Mouse (Mus musculus): ENCODE data around the gene Kirrel3. TPM values are rescaled to one million over a fixed set of nuclear protein-coding genes. Genes with fewer than 3 reads are reported as not detected.
A peak's percentile ranks its signal among the peaks of the same experiment; 100 is the strongest.

Gene Kirrel3
- total RNA-seq, 2 experiments from 2014 or later = 0.88 to 1.1 TPM

DNA sequence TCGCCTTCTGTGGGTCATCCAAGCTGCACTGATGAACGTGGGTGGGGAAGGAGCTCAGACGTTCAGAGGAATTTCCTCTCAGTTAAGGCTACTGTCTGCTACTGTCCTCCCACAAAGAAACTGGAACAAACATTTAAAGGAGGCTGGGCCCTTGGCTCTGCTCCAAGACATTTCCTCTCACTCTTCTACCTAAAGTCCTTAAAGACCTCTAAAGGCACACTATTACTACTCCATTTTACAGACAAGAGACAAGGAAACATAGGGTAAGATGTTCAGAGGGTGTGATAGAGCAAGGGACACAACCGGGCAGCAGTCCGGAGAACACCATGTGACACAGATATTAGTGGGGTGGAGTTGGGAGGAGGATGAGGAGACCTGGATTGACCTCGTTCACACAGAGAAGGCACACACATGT is 541.2 kb downstream of the Kirrel3 start:
- DNase-seq = no peak
- intact Hi-C loops (cut with DNase I; ENCODE audit: low total_unique reads) = no loop called here

DNA sequence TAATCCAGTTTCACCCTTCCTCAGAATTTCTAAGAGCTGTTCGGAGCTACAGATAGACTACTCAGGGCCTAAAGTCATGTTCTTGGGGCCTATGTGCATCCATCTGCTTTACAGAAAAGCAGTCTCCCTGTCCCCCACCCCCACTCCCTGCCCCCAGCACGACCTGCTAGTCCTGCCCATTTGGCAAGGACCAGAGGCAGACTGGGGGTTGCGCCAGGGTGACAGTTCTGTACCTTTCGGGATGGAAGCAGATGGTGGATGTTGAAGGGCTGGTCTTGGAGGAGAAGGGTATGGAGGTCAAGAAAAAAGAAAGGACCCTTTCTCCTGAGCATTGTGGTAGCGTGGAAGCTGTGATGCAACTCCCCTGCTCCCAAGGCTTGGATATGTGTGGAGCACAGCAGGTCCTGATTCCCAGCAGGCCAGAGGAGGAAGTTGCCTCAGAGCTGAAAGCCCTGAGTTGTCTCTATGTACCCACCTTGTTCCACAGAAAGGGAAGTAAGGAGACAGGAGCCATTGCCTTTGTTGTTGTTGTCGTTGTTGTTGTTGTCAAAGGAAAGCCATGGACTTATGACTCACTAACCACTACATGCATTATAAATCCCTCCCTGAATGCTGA is 541.8 kb downstream of the Kirrel3 start:
- intact Hi-C loops (cut with DNase I; ENCODE audit: low total_unique reads) = no loop called here
- DNase-seq = no peak

- peak; percentile 51 for DNase-seq
- intact Hi-C loops (cut with DNase I; ENCODE audit: low total_unique reads) = loop anchor here (5.0 kb wide), 1 partner anchor 136 kb away; no protein-coding TSS in a partner anchor
Observed at GRCm38 (mm10) chr9:35030823-35031222, 545.1 kb downstream of the Kirrel3 start.

GRCm38 (mm10) chr9:35032457-35032856 is 546.8 kb downstream of the Kirrel3 start:
- DNase-seq = no peak
- intact Hi-C loops (cut with DNase I; ENCODE audit: low total_unique reads) = loop anchor here (5.0 kb wide), 1 partner anchor 135 kb away; no protein-coding TSS in a partner anchor

DNA sequence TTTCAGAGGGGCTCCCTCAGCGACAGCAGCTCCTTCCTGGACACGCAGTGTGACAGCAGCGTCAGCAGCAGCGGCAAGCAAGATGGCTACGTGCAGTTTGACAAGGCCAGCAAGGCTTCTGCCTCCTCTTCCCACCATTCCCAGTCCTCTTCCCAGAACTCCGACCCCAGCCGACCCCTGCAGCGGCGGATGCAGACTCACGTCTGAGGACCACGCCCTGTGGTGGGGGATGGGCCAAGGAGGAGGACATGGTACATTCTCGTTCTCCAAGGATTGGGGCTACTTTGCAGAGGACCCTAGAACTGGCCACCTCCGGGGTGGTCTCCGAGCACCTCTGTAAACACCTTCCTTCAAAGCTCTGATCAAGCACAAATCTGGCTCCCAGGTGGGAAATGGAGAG is 549.4 kb downstream of the Kirrel3 start:
- intact Hi-C loops (cut with DNase I; ENCODE audit: low total_unique reads) = no loop called here
- no peak for DNase-seq

GRCm38 (mm10) chr9:35038922-35039586 is 553.4 kb downstream of the Kirrel3 start:
- intact Hi-C loops (cut with DNase I; ENCODE audit: low total_unique reads) = no loop called here
- no peak for DNase-seq

GRCm38 (mm10) chr9:35039846-35040245 is 554.2 kb downstream of the Kirrel3 start:
- intact Hi-C loops (cut with DNase I; ENCODE audit: low total_unique reads) = no loop called here
- no peak for DNase-seq

- intact Hi-C loops (cut with DNase I; ENCODE audit: low total_unique reads) = no loop called here
- DNase-seq = peak; percentile 43
Observed at GRCm38 (mm10) chr9:35041493-35041892, 555.8 kb downstream of the Kirrel3 start.

GRCm38 (mm10) chr9:35043619-35044018 is 557.9 kb downstream of the Kirrel3 start:
- intact Hi-C loops (cut with DNase I; ENCODE audit: low total_unique reads) = no loop called here
- peak; percentile 3 for DNase-seq

GRCm38 (mm10) chr9:35044458-35044857 is 558.8 kb downstream of the Kirrel3 start:
- intact Hi-C loops (cut with DNase I; ENCODE audit: low total_unique reads) = no loop called here
- DNase-seq = peak; percentile 60

DNA sequence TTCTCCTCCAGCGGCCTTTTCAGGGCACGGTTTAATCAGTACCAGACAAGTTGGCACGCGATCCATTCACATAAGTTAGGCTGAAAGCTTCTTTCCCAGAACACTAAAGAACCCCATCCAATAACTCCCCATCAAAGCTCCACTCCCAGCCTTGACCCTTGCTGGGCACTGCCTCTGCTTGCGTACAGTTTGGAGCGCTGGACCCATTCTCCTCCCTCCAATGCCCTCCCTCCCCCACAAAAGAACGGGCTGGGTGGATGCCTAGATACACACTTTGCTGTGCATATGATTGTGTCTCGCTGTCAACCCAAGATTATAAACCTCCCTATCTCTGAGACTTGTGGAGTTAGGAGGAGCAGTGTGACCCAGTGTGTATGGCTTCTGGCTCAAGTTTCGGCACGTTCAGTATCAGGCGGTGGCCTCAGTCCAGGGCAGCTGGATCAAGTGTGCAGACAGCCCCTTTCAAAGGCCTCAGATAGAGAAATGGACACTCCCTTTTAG is 559.4 kb downstream of the Kirrel3 start:
- intact Hi-C loops (cut with DNase I; ENCODE audit: low total_unique reads) = no loop called here
- DNase-seq = peak; percentile 63

DNA sequence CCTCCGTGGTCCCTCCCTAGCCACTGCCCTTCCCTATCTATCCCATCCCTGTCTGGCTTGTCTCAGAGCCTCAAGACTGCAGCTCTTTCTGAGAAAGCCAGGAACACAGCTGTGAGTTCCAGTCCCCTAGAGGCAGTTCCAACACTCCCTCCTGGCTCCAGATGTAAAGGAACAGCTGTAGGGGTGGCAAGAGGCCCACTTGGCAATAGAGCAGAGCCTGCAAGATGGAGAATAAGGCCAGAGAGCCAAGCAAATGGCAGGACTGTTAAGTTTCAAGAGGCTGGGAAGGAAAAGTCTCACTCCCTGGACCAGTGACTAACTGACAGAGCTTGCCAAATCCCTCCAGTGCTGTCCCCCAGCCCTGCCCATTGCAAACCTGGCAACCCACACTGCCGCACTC is 560.1 kb downstream of the Kirrel3 start:
- DNase-seq = peak; percentile 92
- intact Hi-C loops (cut with DNase I; ENCODE audit: low total_unique reads) = no loop called here

DNA sequence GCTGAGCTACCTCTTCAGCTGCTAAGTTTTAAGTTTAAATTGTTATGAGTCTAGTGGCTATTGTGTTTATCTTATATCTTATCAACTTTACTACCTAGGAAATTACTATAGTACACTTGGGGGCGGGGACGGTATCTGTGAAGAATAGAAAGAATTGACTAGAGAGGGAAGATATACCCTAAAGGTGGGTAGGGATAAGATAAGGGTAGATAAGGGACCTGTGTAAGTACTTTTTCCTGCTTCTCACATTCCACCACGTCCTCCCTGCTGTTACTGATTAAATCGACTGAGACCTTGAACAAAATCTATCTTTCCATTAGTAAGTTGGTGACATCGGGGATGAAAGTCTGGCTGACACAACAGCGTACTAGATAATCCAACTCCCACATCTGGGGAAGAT is 562.8 kb downstream of the Kirrel3 start:
- DNase-seq = no peak
- intact Hi-C loops (cut with DNase I; ENCODE audit: low total_unique reads) = no loop called here

GRCm38 (mm10) chr9:35049891-35050527 is 564.3 kb downstream of the Kirrel3 start:
- intact Hi-C loops (cut with DNase I; ENCODE audit: low total_unique reads) = no loop called here
- DNase-seq = no peak

DNA sequence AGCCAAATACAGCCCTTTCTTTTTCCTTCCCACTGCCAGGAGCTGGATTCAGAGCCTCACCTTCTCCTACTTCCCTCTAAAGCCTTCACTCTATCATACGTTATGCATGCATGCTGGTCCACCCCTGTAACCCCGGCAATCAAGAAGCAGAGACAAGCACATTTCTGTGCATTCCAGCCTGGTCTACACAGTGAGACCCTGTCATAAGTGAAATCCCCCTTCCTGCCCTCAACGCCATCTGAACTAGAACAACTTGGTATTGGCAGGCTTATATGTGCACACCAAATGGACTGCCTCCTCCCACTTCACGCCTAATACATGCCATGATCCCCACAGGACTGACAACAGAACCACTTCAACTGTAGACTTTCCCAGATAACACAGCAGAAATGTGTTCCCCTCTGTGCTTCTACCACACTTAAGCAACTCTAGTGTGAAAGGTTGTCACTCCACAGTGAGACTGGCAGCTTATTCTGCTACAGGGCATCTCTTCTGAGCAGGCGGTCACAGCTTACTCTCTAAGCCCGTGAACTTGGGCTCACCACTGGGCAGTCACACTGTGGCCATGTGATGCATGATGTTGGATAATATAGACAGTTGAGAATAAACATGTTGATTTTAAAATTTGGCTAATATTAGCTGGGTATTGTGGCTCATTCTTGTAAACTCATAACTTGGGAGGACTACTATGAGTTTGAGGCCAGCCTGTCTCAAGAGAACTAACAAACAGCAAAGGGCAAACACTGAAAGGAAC is 565.2 kb downstream of the Kirrel3 start:
- DNase-seq = no peak

GRCm38 (mm10) chr9:35051666-35052065 is 566.0 kb downstream of the Kirrel3 start:
- intact Hi-C loops (cut with DNase I; ENCODE audit: low total_unique reads) = no loop called here
- DNase-seq = no peak

More for the DNA sequence above, 565.2 kb downstream of the Kirrel3 start:
- intact Hi-C loops (cut with DNase I; ENCODE audit: low total_unique reads) = no loop called here

DNA sequence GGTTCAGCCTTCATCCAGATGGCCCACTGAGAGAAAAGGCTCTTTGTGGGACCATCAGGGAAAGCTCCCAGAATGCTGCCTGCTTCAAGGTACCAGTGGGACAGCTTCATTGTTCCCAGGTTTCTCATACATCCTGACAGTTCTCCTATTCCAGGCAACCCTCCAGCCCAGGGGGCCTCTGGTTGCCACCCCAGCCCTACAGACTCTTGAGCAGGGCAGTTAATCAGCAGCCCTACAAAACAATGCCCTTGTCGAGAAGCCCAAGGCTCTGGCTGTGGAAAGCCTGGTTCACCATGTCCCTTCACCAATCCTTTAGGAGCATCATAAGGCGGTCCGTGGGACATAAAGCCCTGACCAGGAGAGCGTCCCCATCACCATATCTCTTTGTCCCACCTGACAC is 567.0 kb downstream of the Kirrel3 start:
- no peak for DNase-seq
- intact Hi-C loops (cut with DNase I; ENCODE audit: low total_unique reads) = no loop called here

- DNase-seq = no peak
- intact Hi-C loops (cut with DNase I; ENCODE audit: low total_unique reads) = no loop called here
Observed at GRCm38 (mm10) chr9:35053081-35053480, 567.4 kb downstream of the Kirrel3 start.

GRCm38 (mm10) chr9:35053669-35054068 is 568.0 kb downstream of the Kirrel3 start:
- DNase-seq = no peak
- intact Hi-C loops (cut with DNase I; ENCODE audit: low total_unique reads) = no loop called here
